Mouse (Mus musculus): ENCODE results near the gene Svs1. TPM values are rescaled to one million over a fixed set of nuclear protein-coding genes. Genes with fewer than 3 reads are reported as not detected.

Svs1 gene
- polyA plus RNA-seq, 1 experiment: not detected

DNA sequence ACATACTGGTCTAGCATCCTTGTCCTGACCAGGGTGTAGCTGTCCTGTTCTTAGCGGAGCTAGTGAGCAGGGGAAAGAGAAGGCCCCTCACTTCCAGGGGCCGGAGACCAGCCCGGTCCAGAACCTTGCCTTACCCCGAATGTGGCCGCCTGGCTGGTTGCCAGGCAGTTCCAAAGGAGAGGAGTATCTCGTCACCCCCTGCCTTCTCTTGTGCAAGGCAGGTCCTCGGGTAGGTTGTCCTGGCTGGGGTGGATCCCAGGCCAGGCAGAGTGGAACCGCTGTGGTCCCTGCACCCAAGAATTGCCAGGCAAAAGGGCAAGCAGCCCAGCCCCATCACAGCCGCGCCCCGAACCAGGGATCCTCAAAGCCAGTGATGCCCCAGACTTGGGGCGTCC lies 50.6 kb downstream of the Svs1 start:
- Histone ChIP-seq H3K36me3 (ENCODE audit: control insufficient read depth, insufficient read depth) (no peaks in the 10 kb centered on the region), H3K4me3 (ENCODE audit: insufficient read depth, poor library complexity, severe bottlenecking) (no peak overlapping the region), H3K79me2 (ENCODE audit: control insufficient read depth, insufficient read depth) (no peaks in the 10 kb centered on the region), H3K79me3 (ENCODE audit: low read depth) (no peaks in the 10 kb centered on the region), H3K27me3 (ENCODE audit: control insufficient read depth, insufficient read depth, insufficient read length) (peaks cover 3% of the 10 kb centered on the region), H3ac (ENCODE audit: control insufficient read depth, insufficient read length, low read depth) (no peak overlapping the region)
- TF ChIP-seq USF1 (IDR thresholded peaks at IDR 0.05; ENCODE audit: low read depth): no peak
- no peak for TF ChIP-seq CTCF (IDR thresholded peaks at IDR 0.05; ENCODE audit: control insufficient read depth, insufficient read depth, insufficient read length)
- TF ChIP-seq MAX (IDR thresholded peaks at IDR 0.05): no peak
- TF ChIP-seq FOSL1 (IDR thresholded peaks at IDR 0.05; ENCODE audit: insufficient read depth, low read length, poor library complexity, severe bottlenecking): no peak
- no peak for TF ChIP-seq MYOG (IDR thresholded peaks at IDR 0.05; ENCODE audit: control insufficient read depth, extremely low read depth, insufficient read length)
- TF ChIP-seq CEBPB (IDR thresholded peaks at IDR 0.05; ENCODE audit: low read depth): no peak
- TF ChIP-seq MYOD1 (IDR thresholded peaks at IDR 0.05; ENCODE audit: control insufficient read depth, insufficient read length, low read depth): no peak

DNA sequence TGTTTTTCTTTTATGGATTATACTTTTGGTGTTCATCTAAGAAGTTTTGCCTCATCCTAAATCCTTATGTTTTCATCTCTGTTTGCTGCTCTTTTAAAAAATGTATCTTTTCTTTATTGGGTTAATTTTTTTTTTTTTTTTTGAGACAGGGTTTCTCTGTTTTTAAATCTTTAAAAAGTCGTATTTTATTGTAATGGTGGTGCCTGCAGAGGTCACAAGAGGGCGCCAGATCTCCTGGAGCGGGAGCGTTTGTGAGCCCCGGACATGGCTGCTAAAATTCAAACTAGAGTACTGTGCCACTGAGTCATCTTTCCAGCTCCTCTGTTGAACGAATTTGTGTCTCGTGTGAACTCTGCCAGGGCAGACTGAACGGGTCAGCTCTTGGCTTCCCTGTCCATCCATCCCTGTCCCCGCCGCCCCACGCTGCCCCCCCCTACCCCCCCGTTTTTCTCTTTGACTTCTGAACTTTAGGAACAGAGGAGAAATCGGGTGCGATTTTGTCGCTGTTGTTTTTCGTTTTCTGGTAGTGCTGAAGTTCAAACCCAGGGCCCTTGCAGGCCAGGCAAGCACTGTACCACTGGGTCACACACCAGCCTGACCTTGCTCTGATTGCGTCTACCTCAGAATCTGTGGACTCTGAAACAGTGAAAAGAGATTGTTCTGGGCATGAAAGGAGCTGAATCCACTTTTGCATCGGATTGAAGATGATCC lies 53.0 kb downstream of the Svs1 start:
- Histone ChIP-seq H3K27me3 (ENCODE audit: control insufficient read depth, insufficient read depth, insufficient read length) (no peaks in the 10 kb centered on the region), H3K36me3 (ENCODE audit: control insufficient read depth, insufficient read depth) (no peaks in the 10 kb centered on the region), H3K79me2 (ENCODE audit: control insufficient read depth, insufficient read depth) (no peaks in the 10 kb centered on the region), H3K79me3 (ENCODE audit: low read depth) (no peaks in the 10 kb centered on the region), H3K4me3 (ENCODE audit: insufficient read depth, poor library complexity, severe bottlenecking) (no peak overlapping the region), H3ac (ENCODE audit: control insufficient read depth, insufficient read length, low read depth) (peak overlapping the region; percentile 18)
- no peak for TF ChIP-seq USF1 (IDR thresholded peaks at IDR 0.05; ENCODE audit: low read depth)
- no peak for TF ChIP-seq MYOD1 (IDR thresholded peaks at IDR 0.05; ENCODE audit: control insufficient read depth, insufficient read length, low read depth)
- TF ChIP-seq MYOG (IDR thresholded peaks at IDR 0.05; ENCODE audit: control insufficient read depth, extremely low read depth, insufficient read length): no peak
- peak; percentile 28 for TF ChIP-seq CTCF (IDR thresholded peaks at IDR 0.05; ENCODE audit: control insufficient read depth, insufficient read depth, insufficient read length)
- TF ChIP-seq CEBPB (IDR thresholded peaks at IDR 0.05; ENCODE audit: low read depth): no peak
- no peak for TF ChIP-seq MAX (IDR thresholded peaks at IDR 0.05)
- TF ChIP-seq FOSL1 (IDR thresholded peaks at IDR 0.05; ENCODE audit: insufficient read depth, low read length, poor library complexity, severe bottlenecking): no peak

Other genes with a start within 250 kb of the Svs1 start
- not detected for gene Gimap1, start 247.8 kb upstream of the Svs1 start, polyA plus RNA-seq (2012; fragmentation: generic; extraction: Trizol)
- gene Gimap5, start 240.7 kb upstream of the Svs1 start, polyA plus RNA-seq (2012; fragmentation: generic; extraction: Trizol): not detected
- not detected for gene Gimap3, start 216.0 kb upstream of the Svs1 start, polyA plus RNA-seq (2012; fragmentation: generic; extraction: Trizol)
- gene Tmem176a, start 145.9 kb upstream of the Svs1 start, polyA plus RNA-seq (2012; fragmentation: generic; extraction: Trizol): 2.1 TPM
- 8.0 TPM for gene Tmem176b, start 145.4 kb upstream of the Svs1 start, polyA plus RNA-seq (2012; fragmentation: generic; extraction: Trizol)
- not detected for gene Aoc1, start 114.0 kb upstream of the Svs1 start, polyA plus RNA-seq (2012; fragmentation: generic; extraction: Trizol)
- not detected for gene 1600015I10Rik, start 57.0 kb upstream of the Svs1 start, polyA plus RNA-seq (2012; fragmentation: generic; extraction: Trizol)
- not detected for gene Doxl2, start 11.9 kb upstream of the Svs1 start, polyA plus RNA-seq (2012; fragmentation: generic; extraction: Trizol)
- gene Gpnmb, start 49.7 kb downstream of the Svs1 start, polyA plus RNA-seq (2012; fragmentation: generic; extraction: Trizol): 0.88 TPM
- gene Malsu1, start 86.9 kb downstream of the Svs1 start, polyA plus RNA-seq (2012; fragmentation: generic; extraction: Trizol): 19.3 TPM
- gene Igf2bp3, start 228.1 kb downstream of the Svs1 start, polyA plus RNA-seq (2012; fragmentation: generic; extraction: Trizol): 0.30 TPM

Measured in C2C12 (cell line).